Mouse (Mus musculus) CH12.LX (cell line): ENCODE data around the gene Lrrc75a.

ENCODE experiments used
- CTCF ChIP-seq, 2 experiments: IDR thresholded peaks in 1 of 2; conservative IDR thresholded peaks in 1 of 2; 2 replicates each; pipeline ENCODE4 v1.5.1; 2011 to 2012; ENCODE audit warnings: low read depth in 2 of 2, low read length in 2 of 2, improper control_type of control experiment in 1 of 2, inconsistent platforms in 1 of 2, mild to moderate bottlenecking in 1 of 2, moderate library complexity in 1 of 2
- ELF1 ChIP-seq: IDR thresholded peaks from 2 replicates; pipeline ENCODE4 v1.6.1; 2014; ENCODE audit warnings: low read depth, mild to moderate bottlenecking, inconsistent platforms, low read length, improper control_type of control experiment
- EP300 ChIP-seq: IDR thresholded peaks from 2 replicates; pipeline ENCODE4 v1.6.1; 2011; ENCODE audit warnings: low read length, improper control_type of control experiment
- GABPA ChIP-seq: IDR thresholded peaks from 2 replicates; pipeline ENCODE4 v1.6.1; 2012; ENCODE audit warnings: low read depth, low read length, improper control_type of control experiment, inconsistent platforms; ENCODE audit not compliant: insufficient replicate concordance
- HCFC1 ChIP-seq: IDR thresholded peaks from 2 replicates; pipeline ENCODE4 v1.6.1; 2012; ENCODE audit warnings: low read depth, mild to moderate bottlenecking, inconsistent platforms, low read length, improper control_type of control experiment
- MEF2A ChIP-seq: IDR thresholded peaks from 2 replicates; pipeline ENCODE4 v1.6.1; 2014; ENCODE audit warnings: low read depth, mild to moderate bottlenecking, inconsistent platforms, low read length, improper control_type of control experiment, borderline replicate concordance
- POLR2A ChIP-seq: IDR thresholded peaks from 2 replicates; pipeline ENCODE4 v1.6.1; 2011; ENCODE audit warnings: low read depth, mild to moderate bottlenecking, improper control_type of control experiment, low read length
- RCOR1 ChIP-seq: conservative IDR thresholded peaks from 2 replicates; pipeline ENCODE4 v1.6.1; 2012; ENCODE audit warnings: low read depth, mild to moderate bottlenecking, inconsistent platforms, low read length, improper control_type of control experiment
- SMC3 ChIP-seq: IDR thresholded peaks from 2 replicates; pipeline ENCODE4 v1.6.1; 2011; ENCODE audit warnings: low read depth, low read length, improper control_type of control experiment
- USF2 ChIP-seq: conservative IDR thresholded peaks from 2 replicates; pipeline ENCODE4 v1.6.1; 2011; ENCODE audit warnings: low read depth, low read length, improper control_type of control experiment
- ZMIZ1 ChIP-seq: IDR thresholded peaks from 2 replicates; pipeline ENCODE4 v1.6.1; 2012; ENCODE audit warnings: low read depth, mild to moderate bottlenecking, inconsistent platforms, low read length, improper control_type of control experiment
- ZNF384 ChIP-seq: IDR thresholded peaks from 2 replicates; pipeline ENCODE4 v1.6.1; 2012; ENCODE audit warnings: low read depth, low read length, improper control_type of control experiment, inconsistent platforms

DNA sequence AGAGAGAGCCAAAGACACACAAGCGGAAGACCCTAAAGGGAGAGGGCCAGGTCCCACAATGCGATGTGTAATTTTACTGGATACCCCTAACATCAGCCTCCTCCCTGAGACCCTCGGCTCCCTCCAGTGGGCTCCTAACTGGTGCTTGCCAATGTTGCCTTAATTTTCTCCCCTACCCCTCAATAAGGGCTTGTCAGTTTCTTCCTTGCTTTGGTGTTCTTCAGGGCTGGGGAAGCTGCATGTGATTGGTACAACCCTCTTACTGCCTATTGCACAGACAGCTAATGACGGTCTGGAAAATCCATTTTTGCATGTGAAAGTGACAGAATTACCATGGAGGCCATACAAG, 1.9 kb downstream of the Lrrc75a start:
- TF ChIP-seq ZNF384 = no peak
- TF ChIP-seq CTCF (conservative IDR thresholded peaks at IDR 0.05 in 1 of 2, IDR thresholded peaks at IDR 0.05 in 1 of 2; ENCODE audit: low read depth in 2 of 2, low read length in 2 of 2) = no peak
- TF ChIP-seq ELF1 = no peak
- no peak for TF ChIP-seq POLR2A
- TF ChIP-seq EP300 = no peak
- no peak for TF ChIP-seq GABPA
- TF ChIP-seq HCFC1 = no peak
- no peak for TF ChIP-seq ZMIZ1
- TF ChIP-seq SMC3 = no peak
- TF ChIP-seq MEF2A = 0 out of 2 replicates have a peak, but pooled peaks have one; percentile 7
- no peak for TF ChIP-seq USF2
- no peak for TF ChIP-seq RCOR1
